Mouse (Mus musculus): Measurements from ENCODE around the gene 1700025B11Rik.
"Not testable (repeated sequence)": the region's sequence is repeated elsewhere in the genome, so short reads cannot be mapped to it uniquely, and the experiment has no call there.

Gene 1700025B11Rik

DNA sequence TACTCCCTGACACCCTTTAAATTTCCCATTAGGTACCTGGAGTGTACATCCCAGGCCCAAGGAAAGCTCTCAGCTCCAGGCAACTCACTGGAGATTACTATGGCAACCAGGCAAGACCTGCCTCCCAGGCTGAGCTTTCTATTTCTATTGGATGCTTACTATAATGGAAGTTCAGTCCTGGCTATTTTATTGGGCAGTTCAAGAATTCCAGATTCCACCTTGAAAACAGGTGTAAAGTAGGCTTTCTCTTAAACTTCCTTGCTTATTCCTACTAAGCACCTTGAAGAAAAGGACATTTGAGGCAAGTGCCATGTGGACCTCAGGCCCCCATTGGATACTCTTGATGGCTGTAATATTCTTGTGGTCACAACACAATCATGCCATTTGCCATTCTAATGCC, at the start of gene 1700025B11Rik:
Gene 1700025B11Rik (minus strand): TSS at position 101 of the 400 bp plus-strand sequence.
- DNase-seq (ENCODE audit: low spot score in 2 of 2), result no peak

DNA sequence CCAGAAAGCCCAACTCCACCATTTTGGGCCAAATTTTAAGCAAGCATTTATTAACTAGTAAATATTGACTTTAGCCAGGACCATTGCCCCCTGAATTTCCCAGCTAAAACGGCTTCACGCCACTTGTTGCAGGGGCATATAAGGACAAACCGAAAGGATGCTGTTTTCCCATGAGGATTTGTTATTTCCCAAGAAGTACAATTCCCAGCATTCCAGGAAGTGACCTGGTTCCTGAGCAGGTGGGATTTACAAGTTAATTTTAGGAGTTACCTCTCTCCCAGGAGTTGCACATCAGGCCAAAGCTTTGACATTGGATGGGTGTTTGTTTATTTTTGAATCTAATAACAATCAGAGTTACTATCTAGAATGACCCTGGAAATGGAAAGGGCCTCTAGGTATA, 44.4 kb upstream of the 1700025B11Rik start:
- no peak for DNase-seq (ENCODE audit: low spot score in 2 of 2)

DNA sequence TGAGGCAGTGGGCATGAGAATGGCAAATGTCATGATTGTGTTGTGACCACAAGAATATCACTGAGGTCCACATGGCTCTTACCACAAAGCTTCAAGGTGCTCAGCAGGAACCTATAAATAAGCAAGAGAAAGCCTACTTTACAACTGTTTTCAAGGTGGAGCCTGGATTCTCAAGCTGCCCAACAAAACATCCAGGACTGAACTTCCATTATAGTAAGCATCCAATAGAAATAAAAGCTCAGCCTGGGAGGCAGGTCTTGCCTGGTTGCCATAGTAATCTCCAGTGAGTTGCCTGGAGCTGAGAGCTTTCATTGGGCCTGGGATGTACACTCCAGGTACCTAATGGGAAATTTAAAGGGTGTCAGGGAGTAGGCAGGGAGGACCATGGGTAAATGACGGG, 37.3 kb upstream of the 1700025B11Rik start, which contains the start of gene Gm36245:
Gene Gm36245 (plus strand): TSS at position 301 of the 400 bp plus-strand sequence.
- DNase-seq (ENCODE audit: low spot score in 2 of 2), result no peak

DNA sequence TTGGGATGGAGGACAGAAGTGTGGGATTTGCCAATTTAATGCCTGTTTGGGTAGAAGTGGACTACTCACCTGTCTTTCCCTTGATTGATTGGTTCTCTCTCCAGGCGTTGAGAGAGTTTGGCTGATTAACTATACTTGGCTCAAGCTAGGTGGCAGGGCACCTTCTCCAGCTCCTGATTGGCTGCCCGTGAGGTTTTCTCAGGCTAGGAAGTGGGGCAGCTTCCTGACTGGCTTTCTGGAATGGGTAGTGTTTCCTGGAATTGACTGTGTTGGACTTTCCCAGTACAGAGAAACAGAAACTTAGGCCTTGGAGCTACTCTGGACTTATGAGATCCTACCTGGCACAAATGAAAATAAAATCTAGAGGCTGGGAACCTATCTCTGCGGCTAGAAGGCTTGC, 36.7 kb upstream of the 1700025B11Rik start:
- no peak for DNase-seq (ENCODE audit: low spot score in 2 of 2)

DNA sequence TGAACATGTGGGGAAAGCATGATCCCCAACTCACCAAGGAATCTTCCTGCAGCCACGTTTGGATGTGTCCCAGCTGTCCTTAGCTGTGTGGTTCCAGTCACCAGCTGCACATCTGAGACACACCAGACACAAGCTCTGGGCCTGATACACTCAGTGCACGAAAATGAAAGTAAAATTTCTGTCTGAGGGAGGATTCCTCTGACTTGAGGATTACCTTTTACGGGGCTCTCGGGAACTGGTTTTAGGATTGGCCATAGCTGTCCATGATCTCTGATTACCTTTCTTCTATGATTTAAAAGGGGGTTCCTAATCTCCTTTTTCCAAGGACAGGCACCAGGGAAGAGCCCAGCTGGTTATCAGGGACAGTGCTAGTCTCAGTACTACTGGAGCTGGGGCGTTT, 34.3 kb upstream of the 1700025B11Rik start, which contains the start of gene Apol10b:
Gene Apol10b (minus strand): TSS at position 165 of the 400 bp plus-strand sequence.
- no peak for DNase-seq (ENCODE audit: low spot score in 2 of 2)

DNA sequence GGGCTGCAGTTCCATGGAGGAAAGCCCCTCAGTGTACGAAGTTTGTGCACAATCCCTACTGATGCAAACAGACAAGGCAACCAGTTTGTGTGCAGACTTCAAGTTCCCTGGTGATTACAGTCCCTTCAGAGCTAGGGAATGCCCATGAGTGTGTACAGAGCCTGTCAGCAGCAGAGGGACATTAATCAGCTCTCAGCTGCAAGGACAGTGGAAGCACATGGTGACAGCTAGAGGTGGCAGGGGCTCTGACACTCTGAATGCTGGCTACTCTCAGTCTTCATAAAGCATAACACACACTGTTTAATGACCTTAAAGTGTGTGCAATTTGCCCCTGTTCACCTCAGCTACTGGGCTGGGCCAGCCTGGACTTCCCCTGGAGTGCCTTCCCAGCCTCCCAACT, 31.9 kb upstream of the 1700025B11Rik start:
- DNase-seq (ENCODE audit: low spot score in 2 of 2), result no peak

DNA sequence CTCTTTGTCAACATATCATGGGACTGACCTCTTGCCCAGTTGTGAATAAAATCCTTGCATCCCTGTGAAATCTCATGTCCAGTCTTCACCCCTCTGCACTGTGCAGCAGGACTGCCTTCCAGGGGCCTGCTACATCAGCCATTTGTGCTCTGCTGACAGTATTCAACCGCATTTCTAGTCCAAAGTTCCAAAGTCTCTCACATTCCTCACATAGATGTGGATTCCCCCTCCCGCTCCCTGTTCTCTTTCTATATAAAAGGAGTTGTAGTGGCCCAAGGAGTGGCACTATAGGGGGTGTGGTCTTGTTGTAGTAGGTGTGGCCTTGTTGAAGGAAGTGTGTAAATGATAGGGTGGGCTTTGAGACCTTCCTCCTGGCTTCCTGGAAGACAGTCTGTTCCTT, 29.2 kb upstream of the 1700025B11Rik start:
- no peak for DNase-seq (ENCODE audit: low spot score in 2 of 2)

DNA sequence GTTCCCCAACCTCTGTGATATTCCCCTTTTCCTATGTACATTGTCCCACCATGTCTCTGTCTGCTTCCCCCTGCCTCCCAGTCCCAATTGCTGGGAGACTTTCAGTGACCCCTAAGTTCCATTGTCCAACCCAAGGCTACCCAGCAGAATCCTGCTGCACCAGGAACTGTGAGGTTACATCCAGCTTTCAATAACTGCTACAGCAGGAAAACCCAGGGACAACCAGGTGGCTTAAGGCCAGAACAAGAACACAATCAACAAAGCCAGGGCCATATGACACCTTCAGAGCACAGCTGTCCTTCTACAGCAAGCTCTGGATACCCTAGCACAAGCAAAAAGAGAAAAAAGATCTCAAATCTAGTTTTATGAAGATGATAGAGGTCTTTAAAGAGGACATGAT, 27.3 kb upstream of the 1700025B11Rik start:
- DNase-seq (ENCODE audit: low spot score in 2 of 2), result no peak

DNA sequence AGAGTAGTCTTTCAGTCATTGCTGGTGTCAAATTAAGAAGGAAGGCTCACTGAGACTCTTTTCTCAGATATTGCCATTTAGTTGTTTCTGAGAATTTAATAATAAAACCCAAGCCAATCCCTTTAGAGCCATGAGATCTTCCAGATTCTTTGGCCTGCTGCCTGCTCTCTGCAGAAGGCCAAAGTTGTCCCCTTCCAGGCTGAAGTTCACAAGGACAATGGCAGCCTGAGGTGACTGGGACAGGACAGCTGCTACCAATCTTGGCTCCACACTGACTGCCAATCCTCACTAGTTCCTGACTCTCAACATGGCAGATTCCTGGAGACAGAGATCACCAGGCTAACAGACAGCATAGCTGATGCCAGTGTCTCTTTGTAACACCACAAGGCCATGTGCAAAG, 25.3 kb upstream of the 1700025B11Rik start:
- no peak for DNase-seq (ENCODE audit: low spot score in 2 of 2)

DNA sequence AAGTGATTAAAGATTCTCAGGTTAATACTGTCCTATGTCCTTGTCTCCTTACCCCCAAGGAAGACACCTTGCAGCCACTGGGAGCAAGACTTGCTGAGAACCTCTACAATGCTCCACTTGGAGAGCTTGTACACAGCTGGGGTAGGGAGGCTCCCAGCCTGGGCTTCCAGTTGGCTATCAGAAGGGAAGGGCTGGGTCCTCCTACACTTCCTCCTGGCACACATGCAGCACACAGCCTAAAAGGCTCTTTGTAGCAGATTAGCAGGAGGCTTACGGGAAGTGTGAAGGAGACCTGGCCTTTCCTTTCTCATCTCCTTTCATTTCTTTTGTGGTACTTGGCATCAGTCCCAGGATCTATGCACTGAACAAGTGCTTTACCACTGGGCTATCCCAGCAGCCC, 20.0 kb upstream of the 1700025B11Rik start:
- DNase-seq (ENCODE audit: low spot score in 2 of 2), result peak; percentile 2 to 3

DNA sequence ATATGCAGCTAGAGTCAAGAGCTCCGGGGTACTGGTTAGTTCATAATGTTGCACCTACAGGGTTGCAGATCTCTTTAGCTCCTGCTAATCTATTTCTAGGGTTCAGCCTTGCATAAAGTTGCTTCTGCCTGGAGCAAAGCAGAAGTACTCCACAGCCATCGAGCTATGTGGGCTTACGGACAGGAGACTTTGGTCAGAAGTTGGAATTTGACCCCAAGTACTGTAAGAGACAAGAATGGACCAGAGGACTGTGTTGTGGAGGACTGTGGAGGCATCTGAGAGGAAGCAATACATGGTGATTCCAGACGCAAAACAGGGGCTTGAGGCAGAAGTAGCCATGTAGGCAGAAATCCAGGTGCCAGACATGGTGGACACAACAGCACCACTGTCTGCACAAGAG, 17.6 kb upstream of the 1700025B11Rik start:
- DNase-seq (ENCODE audit: low spot score in 2 of 2), result no peak

DNA sequence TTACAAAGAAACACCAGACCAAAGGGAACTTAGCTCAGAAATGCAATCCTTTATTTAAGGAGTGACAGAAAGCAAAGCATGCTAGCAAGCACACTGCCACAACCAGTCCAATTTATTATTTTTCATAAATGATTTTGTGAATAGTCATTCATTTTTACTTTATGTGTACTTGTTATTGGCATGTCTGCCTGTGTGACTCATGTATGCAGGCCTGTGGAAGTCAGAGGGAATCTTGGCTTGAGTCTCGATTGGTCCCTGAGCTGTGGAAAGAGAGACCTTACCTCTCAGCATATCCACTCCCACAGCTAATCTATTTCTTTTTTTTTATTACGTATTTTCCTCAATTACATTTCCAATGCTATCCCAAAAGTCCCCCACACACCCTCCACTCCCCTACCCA, 17.1 kb upstream of the 1700025B11Rik start:
- DNase-seq (ENCODE audit: low spot score in 2 of 2), result no peak

DNA sequence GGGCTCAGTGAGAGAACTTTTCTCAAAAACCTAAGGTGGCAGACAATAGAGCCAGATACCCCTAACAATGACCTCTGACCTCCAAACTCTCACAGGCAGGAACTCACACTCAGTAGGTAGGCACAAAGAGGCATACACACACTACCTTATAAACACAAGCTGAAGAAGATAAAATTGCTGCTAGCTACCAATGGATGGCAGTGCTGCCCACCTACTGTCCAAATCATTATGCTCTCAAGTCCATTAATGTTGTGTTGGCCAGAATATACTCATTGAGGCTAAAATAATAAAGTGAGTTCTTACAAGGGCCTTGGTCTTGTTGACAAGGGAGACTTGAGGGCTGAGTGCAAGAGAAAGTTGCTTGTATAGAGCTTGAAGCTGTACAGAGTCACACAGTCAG, 1.5 kb upstream of the 1700025B11Rik start:
- no peak for DNase-seq (ENCODE audit: low spot score in 2 of 2)

DNA sequence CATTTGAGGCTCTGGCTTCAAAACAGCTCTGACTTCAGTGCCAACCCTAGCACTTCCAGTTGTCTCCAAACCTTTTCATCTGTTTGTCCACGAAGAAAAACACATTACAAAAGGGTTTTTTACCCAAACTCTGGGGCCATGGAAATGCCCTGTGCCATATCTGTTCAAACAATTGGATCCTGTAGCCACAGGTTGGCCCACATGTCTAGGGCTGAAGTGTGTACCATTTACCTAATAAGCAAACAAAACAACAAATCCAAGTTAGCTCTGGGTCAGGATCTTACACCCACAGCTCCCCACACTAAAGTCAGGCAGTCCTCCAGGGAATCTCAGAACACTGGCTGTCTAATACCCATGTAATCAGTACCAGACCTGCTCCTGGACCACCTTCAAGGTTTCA, 22.5 kb downstream of the 1700025B11Rik start:
- DNase-seq (ENCODE audit: low spot score in 2 of 2), result not testable (repeated sequence)

DNA sequence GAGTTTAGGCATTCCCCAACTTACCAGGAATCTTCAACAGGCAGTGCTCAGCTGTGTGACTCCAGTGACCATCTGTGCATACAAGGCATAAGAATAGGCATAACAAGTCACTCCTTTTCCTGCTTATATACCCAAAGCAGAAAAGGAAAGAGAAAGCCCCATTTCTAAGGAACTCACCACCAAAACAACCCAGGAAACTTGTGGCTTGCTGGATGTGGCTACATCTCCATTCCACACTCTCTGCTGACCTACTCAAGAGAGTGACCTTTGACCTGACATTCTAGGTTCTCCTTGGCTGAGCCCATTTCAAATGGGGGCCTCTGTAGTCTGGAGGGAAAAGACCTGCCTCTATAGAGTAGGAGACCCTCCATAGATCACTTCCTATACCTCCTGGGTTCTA, 28.5 kb downstream of the 1700025B11Rik start, which contains the start of gene Apol7c:
Gene Apol7c (minus strand): TSS at position 101 of the 400 bp plus-strand sequence.
- no peak for DNase-seq (ENCODE audit: low spot score in 2 of 2)

DNA sequence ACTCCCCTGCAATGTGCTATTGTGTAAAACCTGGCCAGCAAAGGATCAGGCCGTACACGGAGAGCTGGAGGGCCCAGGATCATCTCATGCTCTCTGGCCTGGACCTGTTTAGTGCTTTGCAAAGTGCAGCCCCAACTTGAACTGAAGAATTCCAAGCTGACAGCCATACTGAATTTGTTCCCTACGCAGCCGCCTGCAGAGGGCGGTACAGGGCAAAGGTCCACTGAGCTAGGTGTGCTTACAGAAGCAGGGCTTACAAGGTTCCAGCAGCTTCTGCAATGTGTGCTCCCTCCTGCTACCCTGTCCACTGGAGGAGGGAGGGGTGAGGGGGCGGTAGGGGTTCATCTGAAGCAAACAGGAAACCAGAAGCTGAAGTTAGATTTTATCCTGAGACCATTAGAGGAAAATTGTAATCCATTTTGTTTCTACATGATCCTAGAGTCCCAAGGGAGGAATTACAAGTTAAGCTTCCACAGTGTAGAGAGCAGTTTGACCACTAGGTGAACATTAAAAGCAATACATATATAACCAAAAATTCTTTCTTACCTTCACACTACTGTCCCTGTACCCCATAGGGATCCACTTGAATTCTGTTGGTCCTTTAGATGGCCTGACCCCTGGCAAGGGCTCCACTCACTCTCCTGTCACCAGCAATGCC, 38.4 kb downstream of the 1700025B11Rik start:
- peak in 1 of 2 experiments; percentile 2 for DNase-seq (ENCODE audit: low spot score in 2 of 2)

DNA sequence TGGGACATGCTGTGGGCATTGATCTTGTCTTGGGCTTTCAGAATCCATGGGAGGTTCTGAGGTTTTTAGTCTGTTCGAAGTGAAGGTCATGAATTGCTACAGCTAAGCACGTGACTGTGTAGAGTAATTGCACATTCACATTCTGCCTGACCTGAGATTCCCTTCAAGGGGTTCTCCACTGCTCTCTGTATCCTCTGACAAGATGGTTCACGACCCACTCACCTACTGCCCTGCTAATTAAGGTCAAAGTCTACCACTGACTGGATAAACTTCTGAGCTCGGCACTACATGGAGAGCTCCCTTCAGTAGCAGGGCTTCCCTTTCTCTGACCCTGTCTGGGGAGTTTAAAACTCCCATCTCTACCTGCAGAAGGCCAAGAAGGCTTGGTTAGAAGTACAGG, 41.1 kb downstream of the 1700025B11Rik start:
- DNase-seq (ENCODE audit: low spot score in 2 of 2), result not testable (repeated sequence)

Data from right cerebral cortex, postnatal 36 days (tissue).